Mouse (Mus musculus) myocyte (in vitro differentiated cells): ENCODE measurements at regions not wholly inside any gene's neighbourhood (a gene's known extent, or its start where the extent isn't known, plus 50 kb on each side); places are given as distances from the start of the nearest gene placed in this dataset.
A peak's percentile ranks its signal among the peaks of the same experiment; 100 is the strongest.

Experiments
- H3K27me3 ChIP-seq: one replicate; pipeline ENCODE4 v1.6.1; 2011; ENCODE audit not compliant: control insufficient read depth, insufficient read depth, insufficient read length
- H3K36me3 ChIP-seq: one replicate; pipeline ENCODE4 v1.6.1; 2011; ENCODE audit not compliant: control insufficient read depth, insufficient read depth
- H3K4me2 ChIP-seq: one replicate; pipeline ENCODE4 v1.6.1; 2011; ENCODE audit warnings: low read depth, control low read depth
- H3K4me3 ChIP-seq: one replicate; pipeline ENCODE4 v1.5.1; 2011; ENCODE audit warnings: mild to moderate bottlenecking, control low read depth, moderate library complexity
- H3K79me2 ChIP-seq: one replicate; pipeline ENCODE4 v1.6.1; 2011; ENCODE audit not compliant: control insufficient read depth, insufficient read depth
- H3ac ChIP-seq: one replicate; pipeline ENCODE4 v1.6.1; 2011; ENCODE audit not compliant: control insufficient read depth, insufficient read length
- CEBPB ChIP-seq: IDR thresholded peaks from 2 replicates; pipeline ENCODE4 v1.6.1; 2011; ENCODE audit warnings: mild to moderate bottlenecking, moderate library complexity; ENCODE audit not compliant: poor library complexity, insufficient read depth, severe bottlenecking
- E2F4 ChIP-seq: IDR thresholded peaks from one replicate; pipeline ENCODE4 v1.6.1; 2011; ENCODE audit warnings: mild to moderate bottlenecking, control low read depth, moderate library complexity; ENCODE audit not compliant: insufficient read depth
- MAX ChIP-seq: IDR thresholded peaks from one replicate; pipeline ENCODE4 v1.6.1; 2011; ENCODE audit warnings: low read depth, mild to moderate bottlenecking, control low read depth
- MYOD1 ChIP-seq, 3 experiments: IDR thresholded peaks; one replicate each; pipeline ENCODE4 v1.6.1; 2011; ENCODE audit warnings: control low read depth in 2 of 3, low read depth in 2 of 3, mild to moderate bottlenecking in 2 of 3, moderate library complexity in 1 of 3; ENCODE audit not compliant: insufficient read length in 2 of 3, control insufficient read depth in 1 of 3
- MYOG ChIP-seq, 3 experiments: IDR thresholded peaks; one replicate each; pipeline ENCODE4 v1.6.1; 2011; ENCODE audit warnings: control low read depth in 2 of 3, low read depth in 2 of 3, mild to moderate bottlenecking in 2 of 3; ENCODE audit not compliant: insufficient read length in 2 of 3, control insufficient read depth in 1 of 3, insufficient read depth in 1 of 3
- POLR2A ChIP-seq: IDR thresholded peaks from one replicate; pipeline ENCODE4 v1.6.1; 2011; ENCODE audit warnings: low read depth, mild to moderate bottlenecking, control low read depth, moderate library complexity; ENCODE audit not compliant: insufficient read length
- POLR2AphosphoS2 ChIP-seq: IDR thresholded peaks from one replicate; pipeline ENCODE4 v1.6.1; 2011; ENCODE audit warnings: low read depth, control low read depth; ENCODE audit not compliant: insufficient read length
- REST ChIP-seq: IDR thresholded peaks from one replicate; pipeline ENCODE4 v1.6.1; 2011; ENCODE audit warnings: mild to moderate bottlenecking, control low read depth, moderate library complexity; ENCODE audit not compliant: insufficient read depth, insufficient read length
- SRF ChIP-seq: IDR thresholded peaks from one replicate; pipeline ENCODE4 v1.6.1; 2011; ENCODE audit warnings: low read depth; ENCODE audit not compliant: control insufficient read depth, insufficient read length
- TCF12 ChIP-seq: IDR thresholded peaks from one replicate; pipeline ENCODE4 v1.6.1; 2011; ENCODE audit warnings: mild to moderate bottlenecking, control low read depth; ENCODE audit not compliant: poor library complexity, insufficient read depth, severe bottlenecking
- TCF3 ChIP-seq: IDR thresholded peaks from one replicate; pipeline ENCODE4 v1.6.1; 2011; ENCODE audit warnings: low read depth, control low read depth; ENCODE audit not compliant: insufficient read length
- USF1 ChIP-seq: IDR thresholded peaks from one replicate; pipeline ENCODE4 v1.6.1; 2011; ENCODE audit warnings: low read depth, mild to moderate bottlenecking, control low read depth, moderate library complexity

GRCm38 (mm10) chr2:9709466-9709865, 171.6 kb upstream of the 4930412O13Rik start:
- no peaks in the 10 kb centered on the region for H3K27me3 ChIP-seq
- no peaks in the 10 kb centered on the region for H3K36me3 ChIP-seq
- H3K4me2 ChIP-seq, result no peak overlapping the region
- H3ac ChIP-seq, result no peak overlapping the region
- H3K79me2 ChIP-seq, result no peaks in the 10 kb centered on the region
- no peak for TF ChIP-seq POLR2A
- no peak for TF ChIP-seq TCF3
- TF ChIP-seq USF1, result no peak
- TF ChIP-seq POLR2AphosphoS2, result no peak
- TF ChIP-seq CEBPB, result no peak
- TF ChIP-seq MAX, result no peak
- no peak for TF ChIP-seq E2F4
- no peak for TF ChIP-seq SRF
- TF ChIP-seq REST, result no peak
- TF ChIP-seq TCF12, result no peak
- TF ChIP-seq MYOD1 (IDR thresholded peaks at IDR 0.05; ENCODE audit: control insufficient read depth in 1 of 3, insufficient read length in 2 of 3, low read depth in 2 of 3), result no peak
- TF ChIP-seq MYOG (IDR thresholded peaks at IDR 0.05; ENCODE audit: control insufficient read depth in 1 of 3, insufficient read depth in 1 of 3, insufficient read length in 2 of 3, low read depth in 2 of 3), result no peak
- no peak overlapping the region for H3K4me3 ChIP-seq

DNA sequence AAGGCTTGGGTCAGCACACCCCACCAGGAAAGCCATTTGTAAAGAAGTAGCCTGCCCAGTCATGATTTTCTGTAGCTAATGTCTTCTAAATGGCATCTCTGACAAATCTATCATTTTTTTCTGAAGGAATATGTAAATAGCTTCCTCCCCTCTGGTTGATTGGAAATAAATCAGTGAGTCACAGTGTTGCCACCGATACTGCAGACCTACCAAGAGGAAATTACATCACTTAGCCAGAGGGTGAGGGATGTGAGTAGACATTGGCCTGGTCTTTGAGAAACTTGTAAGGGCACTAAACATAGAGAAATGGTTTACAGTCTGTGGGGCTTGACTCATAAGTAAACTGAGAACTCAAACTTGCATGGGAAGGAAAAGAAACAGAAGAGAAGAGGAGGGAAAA, 163.1 kb upstream of the 4930412O13Rik start:
- H3K4me2 ChIP-seq, result no peak overlapping the region
- H3K36me3 ChIP-seq, result no peaks in the 10 kb centered on the region
- TF ChIP-seq TCF12, result no peak
- TF ChIP-seq SRF, result no peak
- TF ChIP-seq MYOD1 (IDR thresholded peaks at IDR 0.05; ENCODE audit: control insufficient read depth in 1 of 3, insufficient read length in 2 of 3, low read depth in 2 of 3), result no peak
- no peak for TF ChIP-seq E2F4
- no peak for TF ChIP-seq USF1
- no peak for TF ChIP-seq POLR2AphosphoS2
- TF ChIP-seq REST, result no peak
- no peak for TF ChIP-seq POLR2A
- no peak for TF ChIP-seq CEBPB
- TF ChIP-seq TCF3, result no peak
- TF ChIP-seq MAX, result no peak
- no peak for TF ChIP-seq MYOG (IDR thresholded peaks at IDR 0.05; ENCODE audit: control insufficient read depth in 1 of 3, insufficient read depth in 1 of 3, insufficient read length in 2 of 3, low read depth in 2 of 3)
- no peak overlapping the region for H3K4me3 ChIP-seq
- no peaks in the 10 kb centered on the region for H3K79me2 ChIP-seq
- no peaks in the 10 kb centered on the region for H3K27me3 ChIP-seq
- no peak overlapping the region for H3ac ChIP-seq

GRCm38 (mm10) chr2:9733243-9733642, 147.8 kb upstream of the 4930412O13Rik start:
- Histone ChIP-seq H3K4me2 (peak overlapping the region; percentile 39), H3K79me2 (no peaks in the 10 kb centered on the region), H3K4me3 (no peak overlapping the region), H3K36me3 (no peaks in the 10 kb centered on the region), H3ac (no peak overlapping the region), H3K27me3 (no peaks in the 10 kb centered on the region)
- TF ChIP-seq TCF3 (no peak), MAX (no peak), MYOD1 (IDR thresholded peaks at IDR 0.05; ENCODE audit: control insufficient read depth in 1 of 3, insufficient read length in 2 of 3, low read depth in 2 of 3) (no peak), CEBPB (peak; percentile 39; the same call in 1 of the 2 replicates)

- Histone ChIP-seq H3K79me2 (no peaks in the 10 kb centered on the region), H3K4me2 (no peak overlapping the region), H3K36me3 (no peaks in the 10 kb centered on the region), H3K4me3 (no peak overlapping the region), H3ac (no peak overlapping the region), H3K27me3 (no peaks in the 10 kb centered on the region)
- TF ChIP-seq CEBPB, result no peak
- no peak for TF ChIP-seq MAX
- no peak for TF ChIP-seq TCF12
- no peak for TF ChIP-seq REST
- TF ChIP-seq POLR2A, result no peak
Observed at GRCm38 (mm10) chr2:9744181-9744580, 136.9 kb upstream of the 4930412O13Rik start.

GRCm38 (mm10) chr2:9749829-9750788, 130.9 kb upstream of the 4930412O13Rik start:
- Histone ChIP-seq H3K4me2 (peak overlapping the region; percentile 36), H3K27me3 (no peaks in the 10 kb centered on the region), H3K36me3 (no peaks in the 10 kb centered on the region), H3ac (no peak overlapping the region), H3K79me2 (no peaks in the 10 kb centered on the region), H3K4me3 (no peak overlapping the region)
- TF ChIP-seq MYOD1 (IDR thresholded peaks at IDR 0.05; ENCODE audit: control insufficient read depth in 1 of 3, insufficient read length in 2 of 3, low read depth in 2 of 3), result no peak
- TF ChIP-seq TCF3, result no peak
- TF ChIP-seq USF1, result no peak
- TF ChIP-seq CEBPB, result no peak
- no peak for TF ChIP-seq SRF
- TF ChIP-seq TCF12, result no peak
- no peak for TF ChIP-seq POLR2AphosphoS2
- TF ChIP-seq MYOG (IDR thresholded peaks at IDR 0.05; ENCODE audit: control insufficient read depth in 1 of 3, insufficient read depth in 1 of 3, insufficient read length in 2 of 3, low read depth in 2 of 3), result no peak
- no peak for TF ChIP-seq REST
- no peak for TF ChIP-seq E2F4
- no peak for TF ChIP-seq POLR2A
